Mouse (Mus musculus) layer of hippocampus, postnatal 10 days (tissue): Measurements from ENCODE around the gene Acvr1c. TPM values are rescaled to one million over a fixed set of nuclear protein-coding genes. Genes with fewer than 3 reads are reported as not detected.
A peak's percentile ranks its signal among the peaks of the same experiment; 100 is the strongest.

ENCODE experiments used
- DNase-seq, 2 experiments: peaks; one replicate each; pipeline ENCODE4 v3.0.0; 2021; ENCODE audit warnings: low spot score in 2 of 2
- long read RNA-seq: library from polyadenylated mRNA; stranded (forward); transcript quantifications from one replicate; pipeline ENCODE4 v2.0.0, GENCODE M21; 2023
- total RNA-seq, 2 experiments: library from RNA; stranded (reverse); gene quantifications; 2 replicates each; pipeline ENCODE4 v1.2.3; 2021

Acvr1c gene
- total RNA-seq: 1 to 10 TPM; 4.5 to 5.4 TPM
- long read RNA-seq, partial matches to known transcripts: 0 of 1 reads
- long read RNA-seq, other reads (novel, unspliced or antisense): 1 of 1 reads

- DNase-seq: peak; percentile 23 to 49
Observed at GRCm38 (mm10) chr2:58357414-58358131, at the start of gene Acvr1c. Gene Acvr1c, minus strand, starts transcription at chr2:58357895.

- no peak for DNase-seq
Observed at GRCm38 (mm10) chr2:58403481-58403880, 45.8 kb upstream of the Acvr1c start.

GRCm38 (mm10) chr2:58388601-58389000 lies 30.9 kb upstream of the Acvr1c start:
- no peak for DNase-seq

- no peak for DNase-seq
Observed at GRCm38 (mm10) chr2:58380020-58380419, 22.3 kb upstream of the Acvr1c start.

- no peak for DNase-seq
Observed at GRCm38 (mm10) chr2:58379475-58379874, 21.8 kb upstream of the Acvr1c start.

- DNase-seq: no peak
Observed at GRCm38 (mm10) chr2:58377417-58378130, 19.9 kb upstream of the Acvr1c start.

GRCm38 (mm10) chr2:58366196-58366595 lies 8.5 kb upstream of the Acvr1c start:
- no peak for DNase-seq

- DNase-seq: no peak
Observed at GRCm38 (mm10) chr2:58361361-58362046, 3.8 kb upstream of the Acvr1c start.

- no peak for DNase-seq
Observed at GRCm38 (mm10) chr2:58358132-58358460, 401 bp upstream of the Acvr1c start.

- DNase-seq: peak in 1 of 2 experiments; percentile 21
Observed at GRCm38 (mm10) chr2:58357068-58357413, 654 bp downstream of the Acvr1c start.

- no peak for DNase-seq
Observed at GRCm38 (mm10) chr2:58354389-58354788, 3.3 kb downstream of the Acvr1c start.

GRCm38 (mm10) chr2:58352846-58353245 lies 4.8 kb downstream of the Acvr1c start:
- DNase-seq: no peak

- no peak for DNase-seq
Observed at GRCm38 (mm10) chr2:58350657-58351056, 7.0 kb downstream of the Acvr1c start.

- no peak for DNase-seq
Observed at GRCm38 (mm10) chr2:58336730-58337129, 21.0 kb downstream of the Acvr1c start.

GRCm38 (mm10) chr2:58329589-58329988 lies 28.1 kb downstream of the Acvr1c start:
- no peak for DNase-seq

GRCm38 (mm10) chr2:58324118-58324901 lies 33.4 kb downstream of the Acvr1c start:
- DNase-seq: peak; percentile 71 to 72

GRCm38 (mm10) chr2:58323274-58323673 lies 34.4 kb downstream of the Acvr1c start:
- DNase-seq: no peak

GRCm38 (mm10) chr2:58316186-58316585 lies 41.5 kb downstream of the Acvr1c start:
- DNase-seq: peak; percentile 43 to 52

- DNase-seq: no peak
Observed at GRCm38 (mm10) chr2:58309695-58310094, 48.0 kb downstream of the Acvr1c start.

GRCm38 (mm10) chr2:58304450-58304849 lies 53.2 kb downstream of the Acvr1c start:
- DNase-seq: no peak

- DNase-seq: no peak
Observed at GRCm38 (mm10) chr2:58289759-58290431, 67.8 kb downstream of the Acvr1c start.
